Mouse (Mus musculus): ENCODE results near the gene Aars. TPM values are rescaled to one million over a fixed set of nuclear protein-coding genes. Genes with fewer than 3 reads are reported as not detected.

Aars gene
- polyA plus RNA-seq, 1 experiment: 30.4 TPM

DNA sequence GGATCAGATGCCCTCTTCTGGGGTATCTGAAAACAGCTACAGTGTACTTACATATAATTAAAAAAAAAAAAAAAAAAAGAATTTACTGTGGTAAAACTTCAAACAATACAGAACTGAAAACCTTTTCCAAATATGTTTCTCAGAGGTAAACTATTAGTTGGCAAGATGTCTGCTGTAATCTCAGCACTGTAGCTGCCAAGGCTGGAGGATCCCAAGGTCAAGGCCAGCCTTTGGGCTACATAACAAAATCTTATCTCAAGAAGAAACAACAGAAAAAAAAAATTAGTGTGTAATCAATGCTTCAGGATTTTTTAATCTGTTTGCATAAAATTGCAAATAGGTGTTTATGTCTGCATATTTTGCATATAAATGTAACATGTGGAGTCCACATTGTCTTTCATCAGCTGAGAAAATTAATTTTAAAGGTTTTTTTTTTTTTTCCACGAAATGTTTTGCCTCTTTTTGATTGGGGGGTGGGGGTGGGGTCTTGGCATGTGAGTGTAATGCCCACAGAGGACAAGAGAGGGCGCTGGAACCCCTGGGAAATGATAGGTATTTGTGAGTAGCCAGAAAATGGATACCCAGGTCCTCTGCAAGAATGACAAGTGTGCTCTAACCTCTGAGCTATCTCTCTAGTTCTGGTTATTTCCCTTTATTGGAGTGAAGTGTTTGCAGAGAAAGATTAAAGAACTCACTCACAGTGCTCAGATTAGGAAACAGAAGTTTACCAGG lies 11.2 kb downstream of the Aars start:
- TF ChIP-seq GATA1 (IDR thresholded peaks at IDR 0.05; ENCODE audit: low read length): no peak

DNA sequence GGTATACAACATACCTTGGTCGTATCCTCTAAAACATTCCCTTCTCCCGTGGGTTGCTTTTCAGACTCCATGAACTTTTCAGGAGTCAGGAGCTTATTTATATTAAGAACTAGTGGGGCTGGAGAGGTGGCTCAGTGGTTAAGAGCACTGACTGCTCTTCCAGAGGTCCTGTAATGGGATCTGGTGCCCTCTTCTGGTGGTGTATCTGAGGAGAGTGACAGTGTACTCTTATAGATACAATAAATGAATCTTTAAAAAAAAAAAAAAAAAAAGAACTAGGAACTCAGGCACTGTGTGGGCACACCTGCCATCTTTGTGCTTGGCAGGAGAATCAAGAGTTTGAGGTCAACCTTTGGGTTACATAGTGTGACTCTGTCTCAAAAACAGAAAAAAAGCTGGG lies 15.8 kb downstream of the Aars start:
- TF ChIP-seq GATA1 (IDR thresholded peaks at IDR 0.05; ENCODE audit: low read length): no peak

DNA sequence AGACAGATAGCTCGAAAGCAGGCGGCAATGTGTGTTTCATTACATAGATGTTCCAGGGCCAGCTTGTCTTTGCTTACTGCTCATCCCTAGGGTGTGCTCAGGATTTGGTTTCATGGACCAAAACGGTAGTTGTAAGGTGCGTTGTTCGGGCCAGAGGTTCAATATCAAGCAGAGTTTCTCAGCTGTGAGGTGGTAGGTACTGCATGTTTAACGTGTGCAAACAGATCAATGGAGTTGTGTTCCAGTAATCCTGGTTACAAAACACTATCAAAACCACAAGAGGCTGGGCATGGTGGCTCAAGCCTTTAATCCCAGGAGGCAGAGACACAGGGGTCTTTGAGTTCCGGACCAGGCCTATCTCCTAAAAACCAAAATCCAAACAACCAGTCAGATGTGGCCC lies 16.2 kb downstream of the Aars start:
- no peak for TF ChIP-seq GATA1 (IDR thresholded peaks at IDR 0.05; ENCODE audit: low read length)

DNA sequence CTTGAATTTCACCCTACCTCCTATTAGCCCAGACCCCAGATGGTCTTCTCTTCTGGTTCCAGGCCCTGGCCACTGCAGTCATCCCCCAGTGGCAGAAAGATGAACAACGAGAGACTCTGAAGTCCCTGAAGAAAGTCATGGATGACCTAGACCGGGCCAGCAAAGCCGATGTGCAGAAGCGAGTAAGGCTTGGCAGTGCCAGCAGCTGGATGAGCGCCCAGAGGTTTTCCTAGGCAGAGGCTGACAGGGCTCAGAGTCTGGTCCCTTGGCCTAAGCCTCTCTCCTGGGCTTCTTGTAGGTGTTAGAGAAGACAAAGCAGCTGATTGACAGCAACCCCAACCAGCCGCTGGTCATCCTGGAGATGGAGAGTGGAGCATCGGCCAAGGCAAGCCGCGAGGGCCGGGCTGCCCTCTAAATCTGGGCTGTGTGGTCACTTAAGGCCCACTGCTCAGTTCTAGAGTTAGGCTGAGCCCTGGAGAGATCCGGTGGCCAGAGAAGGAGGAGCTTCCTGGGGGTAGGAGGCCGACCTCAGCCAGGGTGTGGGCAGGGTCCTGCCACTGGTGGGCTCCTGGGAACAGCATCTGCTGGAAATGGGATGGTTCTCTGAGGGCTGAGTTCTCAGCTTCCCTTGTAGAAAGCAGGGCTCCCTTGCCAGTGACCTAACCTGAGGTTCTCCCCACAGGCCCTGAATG lies 21.0 kb downstream of the Aars start:
- TF ChIP-seq GATA1 (IDR thresholded peaks at IDR 0.05; ENCODE audit: low read length): no peak

DNA sequence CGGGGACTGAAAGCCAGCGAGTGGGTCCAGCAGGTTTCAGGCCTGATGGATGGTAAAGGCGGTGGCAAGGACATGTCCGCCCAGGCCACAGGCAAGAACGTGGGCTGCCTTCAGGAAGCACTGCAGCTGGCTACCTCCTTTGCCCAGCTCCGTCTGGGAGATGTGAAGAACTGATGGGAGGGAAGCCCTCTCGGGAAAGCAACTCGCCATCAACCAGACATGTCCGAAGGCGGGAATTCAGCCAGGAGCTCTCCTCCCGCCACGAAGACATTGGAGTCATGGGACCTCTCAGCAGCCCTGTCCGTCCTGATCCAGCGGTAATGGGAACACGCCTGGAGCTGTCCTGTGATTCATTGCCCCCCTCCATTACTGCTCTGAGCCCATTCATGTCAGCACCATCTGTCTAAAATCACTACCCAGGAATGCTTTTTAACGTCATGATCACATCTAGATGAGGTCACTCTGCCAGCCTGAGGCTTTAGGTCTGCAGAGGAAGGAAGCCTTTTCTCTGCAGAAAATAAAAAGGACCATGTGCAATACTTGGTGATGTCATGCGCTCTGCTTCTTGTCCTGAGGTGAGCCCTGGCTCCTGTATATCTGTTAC lies 22.2 kb downstream of the Aars start:
- TF ChIP-seq GATA1 (IDR thresholded peaks at IDR 0.05; ENCODE audit: low read length): no peak

DNA sequence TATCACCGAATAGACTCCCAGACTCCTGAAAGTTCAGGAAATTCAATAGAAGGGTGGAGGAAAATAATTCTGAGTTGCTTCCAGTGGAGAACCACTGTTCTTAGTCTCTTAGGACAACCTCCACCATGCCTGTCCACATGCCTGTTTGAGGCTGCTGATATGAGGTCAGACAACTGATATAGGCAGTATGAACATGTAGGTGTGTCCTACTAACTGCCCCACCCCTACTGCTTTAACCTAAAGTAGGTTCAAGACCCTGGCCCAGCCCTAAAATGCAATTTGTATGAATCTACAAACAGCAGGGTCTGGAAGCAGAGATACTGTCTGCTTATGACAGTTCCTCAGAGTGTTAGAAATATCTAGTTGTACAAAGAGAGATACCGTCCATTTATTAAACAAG lies 22.7 kb downstream of the Aars start:
- no peak for TF ChIP-seq GATA1 (IDR thresholded peaks at IDR 0.05; ENCODE audit: low read length)

DNA sequence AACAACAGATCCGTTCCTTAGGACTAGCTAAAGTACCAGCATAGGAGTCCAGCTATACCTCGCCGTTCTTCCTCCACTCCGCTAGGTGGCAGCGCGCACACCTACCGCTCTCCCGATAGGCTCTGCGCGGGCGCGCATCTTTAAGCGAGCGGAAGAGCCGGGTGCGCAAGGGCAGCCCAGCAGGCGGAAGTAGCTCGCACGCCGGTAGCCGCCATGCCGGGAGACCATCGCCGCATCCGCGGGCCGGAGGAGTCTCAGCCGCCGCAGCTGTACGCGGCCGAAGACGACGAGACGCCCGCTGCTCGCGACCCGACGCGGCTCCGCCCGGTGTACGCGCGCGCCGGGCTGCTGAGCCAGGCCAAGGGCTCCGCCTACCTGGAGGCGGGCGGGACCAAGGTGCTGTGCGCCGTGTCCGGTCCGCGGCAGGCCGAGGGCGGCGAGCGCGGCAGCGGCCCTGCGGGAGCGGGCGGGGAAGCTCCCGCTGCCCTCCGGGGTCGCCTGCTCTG lies 23.3 kb downstream of the Aars start, which contains the start of gene Exosc6:
Gene Exosc6 (plus strand): TSS at position 182 of the 506 bp plus-strand sequence.
- no peak for TF ChIP-seq GATA1 (IDR thresholded peaks at IDR 0.05; ENCODE audit: low read length)

DNA sequence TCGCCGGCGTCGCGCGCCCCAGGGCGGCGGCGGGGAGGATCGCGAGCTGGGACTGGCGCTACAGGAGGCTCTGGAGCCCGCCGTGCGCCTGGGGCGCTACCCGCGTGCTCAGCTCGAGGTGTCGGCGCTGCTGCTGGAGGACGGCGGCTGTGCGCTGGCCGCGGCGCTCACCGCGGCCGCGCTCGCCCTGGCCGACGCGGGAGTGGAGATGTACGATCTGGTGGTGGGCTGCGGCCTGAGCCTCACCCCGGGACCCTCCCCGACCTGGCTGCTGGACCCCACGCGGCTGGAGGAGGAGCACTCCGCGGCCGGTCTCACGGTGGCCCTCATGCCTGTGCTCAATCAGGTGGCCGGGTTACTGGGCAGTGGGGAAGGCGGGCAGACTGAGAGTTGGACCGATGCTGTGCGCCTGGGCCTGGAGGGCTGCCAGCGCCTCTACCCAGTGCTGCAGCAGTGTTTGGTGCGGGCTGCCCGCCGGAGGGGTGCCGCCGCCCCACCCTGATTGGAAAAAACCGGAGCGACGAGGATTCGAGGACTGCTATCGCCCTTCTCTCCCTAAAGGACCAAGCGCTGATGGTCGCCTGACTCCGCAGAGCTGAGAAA lies 23.8 kb downstream of the Aars start:
- no peak for TF ChIP-seq GATA1 (IDR thresholded peaks at IDR 0.05; ENCODE audit: low read length)

DNA sequence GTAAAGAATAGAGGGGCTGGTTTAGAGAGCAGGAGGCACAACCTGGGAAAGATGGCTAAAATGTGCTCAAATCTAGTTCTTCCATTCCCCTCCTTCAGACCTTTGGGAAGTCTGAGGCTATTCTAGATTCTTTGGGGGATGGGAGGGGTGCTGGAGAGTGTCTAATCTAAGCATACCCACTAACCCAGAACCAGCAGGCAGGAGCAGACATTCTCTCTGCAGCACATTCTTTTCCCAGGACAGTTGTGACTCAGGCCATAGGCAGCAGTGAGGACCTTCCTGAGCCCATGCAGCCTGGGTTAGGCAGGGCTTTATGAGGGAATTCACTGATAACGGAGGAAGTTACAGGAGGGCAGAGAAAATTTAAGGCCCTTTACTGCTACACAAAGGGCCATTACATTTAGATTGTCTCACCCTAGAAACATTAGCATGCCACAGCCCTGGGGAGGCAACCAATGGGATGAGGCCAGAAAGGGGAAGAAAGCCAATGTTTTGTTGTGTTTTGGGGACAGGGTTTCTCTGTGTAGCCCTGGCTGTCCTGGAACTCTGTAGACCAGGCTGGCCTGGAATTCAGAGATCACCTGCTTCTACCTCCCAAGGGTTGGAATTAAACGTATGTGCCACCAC lies 26.1 kb downstream of the Aars start:
- no peak for TF ChIP-seq GATA1 (IDR thresholded peaks at IDR 0.05; ENCODE audit: low read length)

DNA sequence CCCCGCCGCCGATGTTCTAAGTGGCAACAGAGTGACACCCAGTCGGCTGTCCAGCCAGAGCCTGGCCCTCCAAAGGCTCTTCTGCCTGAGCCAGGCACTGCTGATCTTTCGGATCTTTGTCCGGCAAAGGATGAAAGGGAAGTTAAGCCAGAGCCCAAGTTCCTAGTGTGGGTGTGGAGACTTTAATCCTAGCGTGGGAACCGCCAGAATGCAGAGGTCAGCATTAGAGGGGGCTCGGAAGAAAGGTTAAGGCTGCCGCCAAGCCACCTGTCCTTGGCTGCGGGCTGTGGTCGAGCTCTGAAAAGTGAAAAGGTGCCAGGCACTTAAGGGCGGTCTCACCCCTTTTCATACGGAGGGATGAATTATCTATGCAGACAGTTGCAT lies 28.7 kb downstream of the Aars start:
- TF ChIP-seq GATA1 (IDR thresholded peaks at IDR 0.05; ENCODE audit: low read length): no peak

DNA sequence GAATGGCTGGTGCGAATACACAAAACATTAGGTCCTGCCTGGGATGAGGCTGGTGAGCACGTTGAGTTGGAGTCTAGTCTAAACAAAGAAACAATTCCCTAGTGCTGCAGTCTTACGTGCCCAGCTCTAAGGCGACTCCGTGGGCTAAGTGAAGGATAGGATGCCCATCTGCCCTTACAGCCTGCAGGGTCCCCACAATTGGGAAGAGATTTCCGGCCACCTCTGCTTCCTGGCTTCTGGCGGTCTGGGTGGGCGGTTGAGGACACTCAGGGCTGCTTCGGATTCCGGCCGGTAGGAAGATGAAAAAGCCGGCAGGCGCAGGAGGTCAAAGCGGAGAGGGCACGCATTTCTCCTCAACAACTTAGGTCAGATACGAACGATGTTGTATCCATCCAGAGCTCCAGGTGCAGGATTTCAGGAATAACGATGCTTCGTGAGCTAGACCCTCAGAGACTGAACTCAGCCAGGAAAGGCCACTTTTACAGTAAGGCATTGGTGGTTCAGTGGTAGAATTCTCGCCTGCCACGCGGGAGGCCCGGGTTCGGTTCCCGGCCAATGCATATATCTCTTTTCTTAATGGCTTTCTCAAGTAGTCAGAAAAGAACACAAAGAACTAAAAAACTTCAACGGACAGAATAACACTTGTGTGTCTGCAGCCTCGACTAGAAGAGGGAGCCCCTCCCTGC lies 29.3 kb downstream of the Aars start:
- no peak for TF ChIP-seq GATA1 (IDR thresholded peaks at IDR 0.05; ENCODE audit: low read length)

DNA sequence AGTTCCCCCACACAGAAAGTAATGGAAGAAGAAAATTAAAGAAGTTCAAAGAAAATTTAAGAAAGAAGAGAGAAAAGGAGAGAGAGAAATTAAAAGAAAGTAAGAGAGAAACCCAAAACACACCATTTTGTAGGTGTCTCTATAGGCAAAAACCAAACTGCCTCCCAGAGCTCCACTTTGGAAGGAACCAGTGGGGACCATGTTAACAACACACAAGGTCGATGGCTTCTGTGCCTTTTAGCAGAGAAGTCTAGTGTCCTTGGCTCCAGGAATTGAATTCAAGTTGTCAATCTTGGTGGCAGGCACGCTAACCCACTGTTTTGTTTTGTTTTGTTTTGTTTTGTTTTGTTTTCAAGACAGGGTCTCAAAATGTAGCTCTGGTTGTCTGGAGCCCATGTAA lies 29.9 kb downstream of the Aars start:
- no peak for TF ChIP-seq GATA1 (IDR thresholded peaks at IDR 0.05; ENCODE audit: low read length)

DNA sequence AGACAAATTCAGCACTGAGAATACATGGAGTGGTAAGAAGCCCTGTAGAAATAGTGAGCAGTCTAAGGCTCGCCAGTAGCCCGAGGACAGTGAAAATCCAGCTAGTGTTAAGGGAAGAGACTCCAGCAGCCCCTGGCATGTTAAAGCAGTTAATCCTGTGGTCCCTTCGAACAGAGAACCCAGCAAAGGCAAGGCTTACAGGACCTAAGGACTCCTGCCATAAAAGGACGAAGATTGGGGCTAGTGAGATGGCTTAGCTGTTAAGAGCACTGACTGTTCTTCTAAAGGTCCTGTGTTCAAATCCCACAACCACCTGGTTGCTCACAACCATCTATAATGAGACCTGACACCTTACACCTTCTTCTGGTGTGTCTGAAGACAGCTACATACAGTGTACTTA lies 33.4 kb downstream of the Aars start:
- no peak for TF ChIP-seq GATA1 (IDR thresholded peaks at IDR 0.05; ENCODE audit: low read length)

DNA sequence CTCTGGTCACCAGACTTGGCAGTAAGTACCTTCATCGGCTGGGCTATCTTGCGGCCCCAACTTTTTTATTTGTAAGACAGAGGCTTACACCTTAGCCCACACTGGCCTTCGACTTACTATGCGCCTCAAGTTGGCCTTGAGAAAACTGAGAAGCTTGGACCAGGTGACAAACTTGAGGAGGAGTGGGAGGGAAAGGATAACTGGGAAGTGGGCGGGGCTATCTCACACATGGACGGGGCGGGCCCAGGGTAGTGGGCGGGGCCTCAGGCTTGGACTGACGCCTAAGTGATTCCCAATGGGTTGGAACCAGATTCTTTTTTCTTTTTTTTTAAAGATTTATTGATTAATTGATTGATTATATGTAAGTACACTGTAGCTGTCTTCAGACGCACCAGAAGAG lies 34.5 kb downstream of the Aars start:
- TF ChIP-seq GATA1 (IDR thresholded peaks at IDR 0.05; ENCODE audit: low read length): no peak

DNA sequence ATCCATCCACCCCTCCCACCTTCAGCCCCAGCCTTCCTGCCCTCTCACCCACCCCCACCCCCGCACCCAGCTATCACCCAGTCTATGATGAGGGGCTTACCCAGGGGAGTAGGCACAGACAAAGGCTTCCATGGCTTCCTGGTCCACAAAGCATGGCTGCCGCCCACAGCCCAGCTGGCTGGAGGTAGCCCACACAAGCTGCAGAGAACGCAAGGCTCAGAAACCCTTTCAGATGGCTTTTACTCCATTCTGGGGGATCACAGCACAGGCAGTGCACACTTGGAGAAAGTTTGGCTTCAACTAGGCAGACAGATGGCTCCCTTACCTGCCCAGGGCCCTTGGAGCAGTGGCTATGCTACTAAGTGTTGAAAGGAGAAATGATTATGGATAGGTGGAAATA lies 43.0 kb downstream of the Aars start:
- TF ChIP-seq GATA1 (IDR thresholded peaks at IDR 0.05; ENCODE audit: low read length): no peak

Measured in G1E-ER4 (cell line).